Mouse (Mus musculus) stomach, embryonic 15.5 days (tissue): ENCODE data around the gene Atg4d. TPM values are rescaled to one million over a fixed set of nuclear protein-coding genes. Genes with fewer than 3 reads are reported as not detected.

Experiments
- ATAC-seq: fragments of 200-750 bp; cut with Nextera tagmentation; 2 replicates; pipeline ENCODE4 v1.8.0; 2017; ENCODE audit warnings: low read depth, moderate number of reproducible peaks, moderate TSS enrichment; ENCODE audit not compliant: insufficient read depth, low FRiP score
- H3K27ac ChIP-seq: fragments of 300-500 bp; sonication (generic); 2 replicates; pipeline ENCODE4 v1.5.1; 2015; ENCODE audit warnings: mild to moderate bottlenecking, inconsistent platforms
- H3K27me3 ChIP-seq: fragments of 300-500 bp; sonication (generic); replicated peaks from 2 replicates; pipeline ENCODE4 v1.6.1; 2015; ENCODE audit warnings: inconsistent platforms
- H3K36me3 ChIP-seq: fragments of 300-500 bp; sonication (generic); 2 replicates; pipeline ENCODE4 v1.6.1; 2015; ENCODE audit warnings: inconsistent platforms
- H3K4me1 ChIP-seq: fragments of 300-500 bp; sonication (generic); 2 replicates; pipeline ENCODE4 v1.6.1; 2015; ENCODE audit warnings: inconsistent platforms
- H3K4me2 ChIP-seq: fragments of 300-500 bp; sonication (generic); 2 replicates; pipeline ENCODE4 v1.6.1; 2015; ENCODE audit warnings: mild to moderate bottlenecking, inconsistent platforms
- H3K4me3 ChIP-seq: fragments of 300-500 bp; sonication (generic); replicated peaks from 2 replicates; pipeline ENCODE4 v1.5.1; 2015; ENCODE audit warnings: inconsistent platforms
- H3K9ac ChIP-seq: fragments of 300-500 bp; sonication (generic); 2 replicates; pipeline ENCODE4 v1.6.1; 2015; ENCODE audit warnings: inconsistent platforms
- H3K9me3 ChIP-seq: fragments of 300-500 bp; sonication (generic); 2 replicates; pipeline ENCODE4 v1.6.1; 2016; ENCODE audit warnings: inconsistent platforms
- WGBS: fragments of 180-500 bp; shearing (Covaris S2); methylation state at CpG from one replicate; pipeline ENCODE4 v1.1.7; 2015; 5-methylcytosine and 5-hydroxymethylcytosine counted together
- polyA plus RNA-seq: library from polyadenylated mRNA; unstranded; fragments of >200 nt; fragmentation: Nextera tagmentation; extraction: Ambion mirVana; gene quantifications from 2 replicates; pipeline ENCODE4 v1.2.1, GENCODE M21; 2015

The Atg4d gene
- polyA plus RNA-seq, 1 experiment from 2014 or later, result 51.3 TPM

- peaks cover 36% of the 10 kb centered on the region for H3K36me3 ChIP-seq
- H3K9ac ChIP-seq, result no peak overlapping the region
- no peak overlapping the region for H3K4me2 ChIP-seq
- no peaks in the 10 kb centered on the region for H3K9me3 ChIP-seq
- no peak overlapping the region for H3K4me3 ChIP-seq
- 50% methylated on average over 23 of the region's 23 CpGs for WGBS
- peaks cover 9% of the 10 kb centered on the region for H3K4me1 ChIP-seq
- H3K27ac ChIP-seq, result no peak overlapping the region
- H3K27me3 ChIP-seq, result no peaks in the 10 kb centered on the region
- ATAC-seq, result no peak
Measured at GRCm38 (mm10) chr9:21231551-21231950, 33.5 kb upstream of the Atg4d start.

DNA sequence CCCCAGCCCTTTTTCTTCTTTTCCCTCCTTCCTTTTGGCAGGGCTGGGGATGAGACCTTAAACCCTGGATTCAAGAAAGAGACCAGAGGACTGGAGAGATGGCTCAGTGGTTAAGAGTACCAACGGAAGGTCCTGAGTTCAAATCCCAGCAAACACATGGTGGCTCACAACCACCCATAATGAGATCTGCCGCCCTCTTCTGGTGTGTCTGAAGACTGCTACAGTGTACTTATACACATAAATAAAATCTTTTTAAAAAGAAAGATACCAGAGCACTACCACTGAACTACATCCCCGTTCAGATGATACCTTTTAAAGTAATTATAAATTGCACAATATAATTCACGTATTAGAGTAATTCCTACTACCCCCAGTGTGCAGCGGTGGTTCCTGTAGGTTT lies 32.2 kb upstream of the Atg4d start:
- Histone ChIP-seq H3K9ac (no peak overlapping the region), H3K36me3 (peaks cover 36% of the 10 kb centered on the region), H3K27me3 (no peaks in the 10 kb centered on the region), H3K4me2 (no peak overlapping the region), H3K9me3 (no peaks in the 10 kb centered on the region), H3K4me3 (no peak overlapping the region), H3K4me1 (peaks cover 11% of the 10 kb centered on the region), H3K27ac (no peak overlapping the region)
- WGBS, result 87% methylated on average over 5 of the region's 5 CpGs
- no peak for ATAC-seq

DNA sequence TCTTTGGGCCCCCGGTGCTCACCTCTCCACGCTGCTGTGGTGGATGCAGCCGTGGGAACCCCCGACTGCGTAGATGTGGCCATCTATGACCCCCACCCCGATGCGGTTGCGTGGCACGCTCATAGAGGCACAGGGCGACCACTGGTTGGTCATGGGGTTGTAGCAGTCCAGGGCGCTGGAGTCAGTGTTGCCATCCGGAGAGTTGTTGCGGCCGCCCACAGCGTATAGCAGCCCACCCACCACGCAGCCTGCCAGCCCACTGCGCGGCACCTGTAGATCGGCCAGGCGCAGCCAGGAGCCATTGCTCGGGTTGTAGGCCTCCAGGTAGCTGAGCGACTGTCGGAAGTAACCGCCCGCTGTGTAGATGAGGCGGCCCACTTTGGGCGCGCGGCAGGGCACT lies 31.7 kb upstream of the Atg4d start:
- Histone ChIP-seq H3K9ac (no peak overlapping the region), H3K4me2 (no peak overlapping the region), H3K4me3 (no peak overlapping the region), H3K9me3 (no peaks in the 10 kb centered on the region), H3K36me3 (peaks cover 36% of the 10 kb centered on the region), H3K27ac (no peak overlapping the region), H3K27me3 (no peaks in the 10 kb centered on the region), H3K4me1 (peaks cover 10% of the 10 kb centered on the region; the same call in 1 of the 2 replicates)
- no peak for ATAC-seq
- 94% methylated on average over 29 of the region's 29 CpGs for WGBS

DNA sequence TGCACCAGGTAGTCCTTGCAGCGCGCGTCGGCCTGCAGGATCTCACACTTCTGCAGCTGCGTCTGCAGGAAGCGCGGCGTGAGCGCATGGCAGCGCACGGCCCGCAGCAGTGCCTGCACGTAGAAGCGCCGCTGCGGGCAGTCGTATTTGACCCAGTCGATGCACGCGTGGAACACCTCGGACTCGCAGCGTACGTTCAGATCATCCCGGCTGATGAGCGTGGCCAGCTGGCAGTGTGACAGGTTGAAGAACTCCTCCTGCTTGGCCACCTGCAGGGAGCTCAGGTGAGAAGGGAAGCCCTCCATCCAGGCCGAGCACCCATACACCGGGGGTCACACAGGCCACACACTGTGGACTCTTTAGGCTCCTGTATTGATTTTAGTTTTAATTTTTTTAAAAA lies 31.3 kb upstream of the Atg4d start:
- H3K36me3 ChIP-seq, result peaks cover 36% of the 10 kb centered on the region
- no peak overlapping the region for H3K9ac ChIP-seq
- no peak overlapping the region for H3K27ac ChIP-seq
- H3K4me2 ChIP-seq, result no peak overlapping the region
- no peak overlapping the region for H3K4me3 ChIP-seq
- ATAC-seq, result no peak
- WGBS, result 85% methylated on average over 28 of the region's 28 CpGs
- H3K27me3 ChIP-seq, result no peaks in the 10 kb centered on the region
- no peaks in the 10 kb centered on the region for H3K9me3 ChIP-seq
- H3K4me1 ChIP-seq, result peaks cover 10% of the 10 kb centered on the region; the same call in 1 of the 2 replicates

DNA sequence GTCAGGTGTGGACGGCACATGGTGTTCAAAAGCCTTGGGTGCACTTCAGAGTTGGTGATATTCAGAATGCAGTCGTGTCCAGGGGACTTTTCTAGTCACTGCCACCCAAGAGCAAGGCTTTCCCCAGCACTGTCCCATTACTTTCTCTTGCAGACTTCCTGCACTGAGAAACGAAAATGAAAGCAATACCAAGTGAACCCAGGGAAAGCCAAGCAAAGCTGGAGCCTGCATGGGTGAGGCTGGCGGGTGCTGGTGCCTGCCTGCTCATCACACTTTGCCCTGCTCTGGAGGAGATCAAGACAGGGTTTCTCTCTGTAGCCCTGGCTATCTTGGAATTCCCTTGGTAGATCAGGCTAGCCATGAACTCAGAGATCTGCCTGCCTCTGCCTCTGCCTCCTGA lies 29.8 kb upstream of the Atg4d start:
- Histone ChIP-seq H3K27me3 (no peaks in the 10 kb centered on the region), H3K4me1 (peaks cover 16% of the 10 kb centered on the region), H3K27ac (no peak overlapping the region), H3K4me2 (no peak overlapping the region), H3K9ac (no peak overlapping the region), H3K4me3 (no peak overlapping the region), H3K9me3 (no peaks in the 10 kb centered on the region), H3K36me3 (peaks cover 26% of the 10 kb centered on the region)
- no peak for ATAC-seq
- WGBS, result 77% methylated on average over 4 of the region's 4 CpGs

DNA sequence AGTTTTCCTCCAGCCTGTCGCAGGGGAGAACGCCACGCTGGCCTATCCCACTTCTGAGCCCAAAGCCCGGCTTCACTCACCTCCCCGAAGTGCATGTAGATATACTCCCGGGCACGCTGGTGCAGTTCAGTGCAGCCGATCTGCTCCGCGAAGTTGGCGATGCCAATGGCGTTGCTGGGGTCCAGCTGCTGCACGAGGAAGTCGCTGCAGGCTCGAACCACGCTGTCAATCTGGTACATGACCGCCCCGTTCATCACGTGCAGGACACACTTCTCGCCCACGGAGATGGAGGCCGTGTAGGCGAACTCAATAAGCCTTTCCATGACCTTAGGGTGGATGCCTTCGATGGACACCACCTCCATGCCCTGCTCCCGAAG lies 28.1 kb upstream of the Atg4d start:
- H3K9ac ChIP-seq, result 0 out of 2 replicates have a peak overlapping the region, but pooled peaks have one; percentile 94
- WGBS, result 81% methylated on average over 25 of the region's 25 CpGs
- no peaks in the 10 kb centered on the region for H3K9me3 ChIP-seq
- peak overlapping the region; percentile 93; the same call in 1 of the 2 replicates for H3K27ac ChIP-seq
- H3K36me3 ChIP-seq, result peaks cover 10% of the 10 kb centered on the region; the same call in 1 of the 2 replicates
- no peaks in the 10 kb centered on the region; the same call in 1 of the 2 replicates for H3K27me3 ChIP-seq
- ATAC-seq, result no peak
- peak overlapping the region; percentile 78; the same call in 1 of the 2 replicates for H3K4me3 ChIP-seq
- H3K4me1 ChIP-seq, result peaks cover 16% of the 10 kb centered on the region
- peak overlapping the region; percentile 69 for H3K4me2 ChIP-seq

DNA sequence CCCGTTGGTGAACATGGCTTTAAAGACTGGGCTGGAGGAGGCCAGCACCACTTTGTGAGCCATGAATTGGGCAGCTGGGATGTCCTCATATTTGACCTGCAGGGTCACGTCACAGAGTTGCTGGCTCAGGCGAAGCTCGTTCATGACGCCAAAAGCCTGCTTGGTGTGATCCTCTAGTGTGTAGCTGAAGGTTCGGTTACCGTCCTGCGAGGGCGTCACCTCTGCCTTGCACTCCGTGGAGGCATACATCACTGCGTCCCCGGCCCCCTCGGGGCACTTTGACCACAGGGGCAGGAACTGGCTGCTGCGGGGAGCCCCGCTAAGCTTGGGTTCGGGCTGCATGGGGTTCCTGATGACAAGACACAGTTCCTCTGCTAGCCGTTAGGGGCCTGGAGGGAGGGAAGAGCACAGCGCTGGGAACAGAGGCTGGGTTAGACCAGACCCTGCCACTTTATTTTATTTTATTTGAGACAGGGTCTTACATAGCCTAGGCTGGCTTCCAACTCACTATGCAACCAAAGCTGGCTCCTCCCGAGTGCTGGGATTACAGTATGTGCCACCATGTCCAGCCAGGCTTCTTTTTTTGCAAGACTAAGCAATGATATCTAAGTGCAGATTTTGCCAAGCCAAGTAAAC lies 27.6 kb upstream of the Atg4d start:
- ATAC-seq, result 0 out of 2 replicates have a peak, but pooled peaks have one; percentile 6
- Histone ChIP-seq H3K4me1 (peaks cover 16% of the 10 kb centered on the region), H3K4me2 (peak overlapping the region; percentile 69), H3K9me3 (no peaks in the 10 kb centered on the region), H3K27ac (peak overlapping the region; percentile 93), H3K9ac (peak overlapping the region; percentile 94; the same call in 1 of the 2 replicates), H3K36me3 (peaks cover 9% of the 10 kb centered on the region; the same call in 1 of the 2 replicates), H3K4me3 (peak overlapping the region; percentile 78), H3K27me3 (no peaks in the 10 kb centered on the region; the same call in 1 of the 2 replicates)
- 15% methylated on average over 19 of the region's 19 CpGs for WGBS

DNA sequence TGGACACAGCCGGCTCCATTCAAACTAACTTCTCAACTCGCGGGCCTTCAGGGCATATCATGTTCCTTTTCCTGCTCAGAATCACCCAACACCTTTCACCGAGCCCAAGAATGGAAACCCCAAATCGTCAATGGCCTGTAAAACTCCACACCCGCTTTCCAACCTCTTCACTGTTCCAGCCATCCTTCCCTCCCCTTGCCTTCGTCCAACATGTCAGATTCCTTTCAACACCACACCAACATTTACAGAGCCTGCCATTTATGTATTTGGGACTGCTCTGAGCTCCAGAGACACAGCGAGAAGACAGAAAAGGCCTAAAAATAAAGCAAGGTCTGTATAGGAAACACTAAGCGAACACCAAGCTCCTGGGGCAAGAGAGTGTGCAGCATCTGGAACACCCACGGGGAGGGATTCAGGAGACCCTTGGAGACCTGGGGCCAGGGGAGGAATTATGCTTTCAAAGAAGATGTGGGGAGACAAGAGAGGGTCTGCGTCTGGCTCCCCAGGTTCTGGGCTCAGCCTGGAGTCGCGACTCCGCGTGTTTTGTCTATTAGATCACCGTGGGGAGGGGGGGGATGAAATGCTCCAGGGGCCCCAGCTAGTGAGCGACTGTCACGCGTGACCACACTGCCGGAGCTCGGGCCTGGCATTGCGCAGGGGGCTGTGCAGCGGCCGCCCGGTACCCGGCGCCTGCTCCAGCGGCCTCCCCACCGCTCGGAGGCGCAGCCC lies 26.9 kb upstream of the Atg4d start:
- under 1% methylated on average over 30 of the region's 31 CpGs for WGBS
- peaks cover 16% of the 10 kb centered on the region for H3K4me1 ChIP-seq
- H3K9me3 ChIP-seq, result no peaks in the 10 kb centered on the region
- peaks cover 6% of the 10 kb centered on the region for H3K27me3 ChIP-seq
- H3K9ac ChIP-seq, result peak overlapping the region; percentile 94
- ATAC-seq, result no peak
- H3K36me3 ChIP-seq, result peaks cover 8% of the 10 kb centered on the region; the same call in 1 of the 2 replicates
- peak overlapping the region; percentile 78 for H3K4me3 ChIP-seq
- H3K4me2 ChIP-seq, result peak overlapping the region; percentile 69
- peak overlapping the region; percentile 93 for H3K27ac ChIP-seq

- under 1% methylated on average over 75 of the region's 90 CpGs for WGBS
- peak; percentile 86 for ATAC-seq
Measured at GRCm38 (mm10) chr9:21238733-21239464, 26.2 kb upstream of the Atg4d start, which contains the start of gene Keap1. Gene Keap1 (minus strand): TSS chr9:21239361.

GRCm38 (mm10) chr9:21239465-21239848 lies 25.6 kb upstream of the Atg4d start:
- WGBS, result 24% methylated on average over 4 of the region's 4 CpGs
- Histone ChIP-seq H3K27ac (peak overlapping the region; percentile 93), H3K9me3 (no peaks in the 10 kb centered on the region), H3K9ac (peak overlapping the region; percentile 94; the same call in 1 of the 2 replicates), H3K4me2 (peak overlapping the region; percentile 69), H3K4me3 (peak overlapping the region; percentile 78), H3K36me3 (no peaks in the 10 kb centered on the region; the same call in 1 of the 2 replicates), H3K27me3 (peaks cover 18% of the 10 kb centered on the region), H3K4me1 (peaks cover 23% of the 10 kb centered on the region)
- ATAC-seq, result no peak

More at GRCm38 (mm10) chr9:21238733-21239464, 26.2 kb upstream of the Atg4d start, which contains the start of gene Keap1:
- Histone ChIP-seq H3K27me3 (peaks cover 13% of the 10 kb centered on the region), H3K9me3 (no peaks in the 10 kb centered on the region), H3K4me3 (peak within 1 kb of the TSS; percentile 78), H3K36me3 (peaks cover under 1% of the 10 kb centered on the region; the same call in 1 of the 2 replicates), H3K27ac (peak within 1 kb of the TSS; percentile 93), H3K4me2 (peak within 1 kb of the TSS; percentile 69), H3K9ac (peak within 1 kb of the TSS; percentile 94), H3K4me1 (peaks cover 18% of the 10 kb centered on the region)

DNA sequence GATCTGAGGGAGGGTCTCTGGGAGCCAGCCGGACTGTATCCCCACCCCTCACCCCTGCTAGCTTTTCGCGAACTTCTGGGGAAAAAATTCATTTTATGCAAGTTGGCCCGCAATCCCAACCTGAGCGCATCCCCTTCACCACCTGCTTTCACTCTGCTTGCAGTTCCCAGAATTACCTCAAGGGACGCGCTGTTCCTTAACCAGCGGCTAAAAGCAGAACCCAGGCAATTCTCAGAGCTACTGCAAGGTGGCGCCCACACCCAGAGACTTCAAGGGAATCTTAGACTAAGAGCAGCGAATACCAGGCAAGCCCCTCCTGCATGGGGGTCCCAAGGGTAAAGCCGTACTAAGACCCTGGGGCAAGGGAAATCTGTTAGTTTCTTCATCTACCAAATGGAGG lies 23.8 kb upstream of the Atg4d start:
- Histone ChIP-seq H3K4me2 (no peak overlapping the region), H3K36me3 (no peaks in the 10 kb centered on the region), H3K27ac (no peak overlapping the region), H3K4me3 (no peak overlapping the region), H3K4me1 (peaks cover 31% of the 10 kb centered on the region), H3K27me3 (peaks cover 37% of the 10 kb centered on the region), H3K9me3 (no peaks in the 10 kb centered on the region), H3K9ac (no peak overlapping the region)
- WGBS, result 5% methylated on average over 11 of the region's 11 CpGs
- no peak for ATAC-seq
